Mouse (Mus musculus): ENCODE measurements around the gene Mta2. TPM values are rescaled to one million over a fixed set of nuclear protein-coding genes. Genes with fewer than 3 reads are reported as not detected.
"Not testable (repeated sequence)": the region's sequence is repeated elsewhere in the genome, so short reads cannot be mapped to it uniquely, and the experiment has no call there.

Mta2 gene
- 101 and 102 TPM in 2 replicates for polyA plus RNA-seq (2011; ENCODE audit: insufficient read length, low read depth, missing spikeins)

- Histone ChIP-seq H3K27ac (ENCODE audit: insufficient read depth, low read length) (peak within 1 kb of the TSS; percentile 72), H3K4me3 (ENCODE audit: insufficient read depth, low read length) (peak within 1 kb of the TSS; percentile 55), H3K4me1 (ENCODE audit: control insufficient read depth, insufficient read depth, low read length) (peaks cover 6% of the 10 kb centered on the region)
- no peak for TF ChIP-seq CTCF (IDR thresholded peaks at IDR 0.05; ENCODE audit: borderline replicate concordance, insufficient read depth, low read length)
- peak; percentile 86 for TF ChIP-seq POLR2A (IDR thresholded peaks at IDR 0.05; ENCODE audit: low read depth, low read length)
Observed at GRCm38 (mm10) chr19:8941515-8942217, at the start of gene Mta2. TSS of gene Mta2 (plus strand) at chr19:8941875.

GRCm38 (mm10) chr19:8892829-8893766 lies 48.6 kb upstream of the Mta2 start, which contains the start of gene Ints5:
TSS of gene Ints5 (plus strand) at chr19:8893005.
- TF ChIP-seq POLR2A (IDR thresholded peaks at IDR 0.05; ENCODE audit: low read depth, low read length) (peak; percentile 89), CTCF (IDR thresholded peaks at IDR 0.05; ENCODE audit: borderline replicate concordance, insufficient read depth, low read length) (no peak)
- Histone ChIP-seq H3K4me1 (ENCODE audit: control insufficient read depth, insufficient read depth, low read length) (peaks cover 7% of the 10 kb centered on the region), H3K27ac (ENCODE audit: insufficient read depth, low read length) (peak within 1 kb of the TSS; percentile 45), H3K4me3 (ENCODE audit: insufficient read depth, low read length) (peak within 1 kb of the TSS; percentile 100)

GRCm38 (mm10) chr19:8895397-8895960 lies 46.2 kb upstream of the Mta2 start:
- Histone ChIP-seq H3K4me1 (ENCODE audit: control insufficient read depth, insufficient read depth, low read length) (peaks cover 6% of the 10 kb centered on the region), H3K27ac (ENCODE audit: insufficient read depth, low read length) (no peak overlapping the region), H3K4me3 (ENCODE audit: insufficient read depth, low read length) (no peak overlapping the region)
- TF ChIP-seq POLR2A (IDR thresholded peaks at IDR 0.05; ENCODE audit: low read depth, low read length) (no peak), CTCF (IDR thresholded peaks at IDR 0.05; ENCODE audit: borderline replicate concordance, insufficient read depth, low read length) (no peak)

- H3K4me3 ChIP-seq (ENCODE audit: insufficient read depth, low read length); H3K4me1 ChIP-seq (ENCODE audit: control insufficient read depth, insufficient read depth, low read length); H3K27ac ChIP-seq (ENCODE audit: insufficient read depth, low read length): not testable (repeated sequence)
Observed at GRCm38 (mm10) chr19:8896231-8896630, 45.4 kb upstream of the Mta2 start.

- H3K27ac ChIP-seq (ENCODE audit: insufficient read depth, low read length): peak overlapping the region; percentile 69
- not testable (repeated sequence) for H3K4me3 ChIP-seq (ENCODE audit: insufficient read depth, low read length); H3K4me1 ChIP-seq (ENCODE audit: control insufficient read depth, insufficient read depth, low read length)
Observed at GRCm38 (mm10) chr19:8897211-8897864, 44.3 kb upstream of the Mta2 start.

- H3K4me3 ChIP-seq (ENCODE audit: insufficient read depth, low read length): peak within 1 kb of the TSS; percentile 87
- H3K4me1 ChIP-seq (ENCODE audit: control insufficient read depth, insufficient read depth, low read length): peaks cover 3% of the 10 kb centered on the region
- TF ChIP-seq CTCF (IDR thresholded peaks at IDR 0.05; ENCODE audit: borderline replicate concordance, insufficient read depth, low read length): no peak
- TF ChIP-seq POLR2A (IDR thresholded peaks at IDR 0.05; ENCODE audit: low read depth, low read length): peak; percentile 78
- peak within 1 kb of the TSS; percentile 76 for H3K27ac ChIP-seq (ENCODE audit: insufficient read depth, low read length)
Observed at GRCm38 (mm10) chr19:8897865-8898495, 43.7 kb upstream of the Mta2 start, which contains the start of gene Ganab. TSS of gene Ganab (plus strand) at chr19:8898071.

GRCm38 (mm10) chr19:8898576-8898975 lies 43.1 kb upstream of the Mta2 start:
- Histone ChIP-seq H3K27ac (ENCODE audit: insufficient read depth, low read length) (peak overlapping the region; percentile 76), H3K4me1 (ENCODE audit: control insufficient read depth, insufficient read depth, low read length) (peaks cover 3% of the 10 kb centered on the region)
- TF ChIP-seq POLR2A (IDR thresholded peaks at IDR 0.05; ENCODE audit: low read depth, low read length): no peak
- TF ChIP-seq CTCF (IDR thresholded peaks at IDR 0.05; ENCODE audit: borderline replicate concordance, insufficient read depth, low read length): no peak

GRCm38 (mm10) chr19:8899079-8899478 lies 42.6 kb upstream of the Mta2 start:
- TF ChIP-seq CTCF (IDR thresholded peaks at IDR 0.05; ENCODE audit: borderline replicate concordance, insufficient read depth, low read length) (no peak), POLR2A (IDR thresholded peaks at IDR 0.05; ENCODE audit: low read depth, low read length) (no peak)
- Histone ChIP-seq H3K4me1 (ENCODE audit: control insufficient read depth, insufficient read depth, low read length) (peaks cover 3% of the 10 kb centered on the region), H3K27ac (ENCODE audit: insufficient read depth, low read length) (peak overlapping the region; percentile 76), H3K4me3 (ENCODE audit: insufficient read depth, low read length) (peak overlapping the region; percentile 87)

More at GRCm38 (mm10) chr19:8898576-8898975, 43.1 kb upstream of the Mta2 start:
- peak overlapping the region; percentile 87 for H3K4me3 ChIP-seq (ENCODE audit: insufficient read depth, low read length)

GRCm38 (mm10) chr19:8903412-8903811 lies 38.3 kb upstream of the Mta2 start:
- Histone ChIP-seq H3K4me3 (ENCODE audit: insufficient read depth, low read length) (no peak overlapping the region), H3K27ac (ENCODE audit: insufficient read depth, low read length) (no peak overlapping the region), H3K4me1 (ENCODE audit: control insufficient read depth, insufficient read depth, low read length) (no peaks in the 10 kb centered on the region)
- TF ChIP-seq CTCF (IDR thresholded peaks at IDR 0.05; ENCODE audit: borderline replicate concordance, insufficient read depth, low read length) (no peak), POLR2A (IDR thresholded peaks at IDR 0.05; ENCODE audit: low read depth, low read length) (no peak)
